Mouse (Mus musculus): ENCODE measurements around the gene App. TPM values are rescaled to one million over a fixed set of nuclear protein-coding genes. Genes with fewer than 3 reads are reported as not detected.

App gene
- total RNA-seq, 4 experiments from 2014 or later = 121 to 133 (median 126) TPM

DNA sequence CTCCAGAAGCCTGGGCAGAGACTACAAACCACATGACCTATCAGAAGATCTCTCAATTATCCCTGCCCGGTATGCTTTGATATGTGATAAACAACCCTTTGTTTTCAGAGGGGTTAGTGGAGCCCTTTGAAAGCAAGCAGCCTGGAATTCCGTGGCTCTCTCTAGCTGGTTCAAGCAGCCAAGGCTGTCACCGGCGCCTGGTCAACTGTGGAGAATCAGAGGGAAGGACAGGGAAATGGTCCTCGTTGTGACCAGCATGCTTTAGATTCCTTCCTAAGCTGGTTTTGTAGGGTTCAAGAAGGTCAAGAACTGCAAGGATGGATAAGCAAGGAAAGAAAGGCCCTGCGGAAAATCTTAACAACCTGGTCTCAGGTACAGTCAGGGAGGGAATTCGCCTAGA, 21.9 kb downstream of the App start:
- no peak for DNase-seq (ENCODE audit: low spot score)

DNA sequence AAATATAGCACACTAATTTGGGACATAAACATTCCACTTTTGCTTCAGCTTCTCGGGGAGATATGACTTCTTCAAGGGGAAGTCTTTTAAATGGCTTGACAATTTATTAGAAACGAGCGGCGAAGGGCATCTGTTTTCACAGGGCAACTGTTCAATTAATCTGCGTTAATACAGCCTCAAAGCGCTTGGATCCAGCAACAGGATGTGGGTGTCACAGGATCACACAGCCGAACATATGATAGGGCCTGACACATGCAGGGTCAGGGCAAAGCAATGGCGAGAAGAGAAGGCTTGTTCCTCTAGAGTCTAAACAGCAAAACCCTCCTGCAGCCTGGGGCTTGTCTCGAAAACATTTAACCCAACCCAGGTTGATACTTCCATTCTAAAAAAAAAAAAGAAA, 22.7 kb downstream of the App start:
- DNase-seq (ENCODE audit: low spot score) = no peak

GRCm38 (mm10) chr16:85149509-85149871, 24.1 kb downstream of the App start:
- no peak for DNase-seq (ENCODE audit: low spot score)

- peak; percentile 87 for DNase-seq (ENCODE audit: low spot score)
These were observed 24.7 kb downstream of the App start for GRCm38 (mm10) chr16:85148615-85149508.

DNA sequence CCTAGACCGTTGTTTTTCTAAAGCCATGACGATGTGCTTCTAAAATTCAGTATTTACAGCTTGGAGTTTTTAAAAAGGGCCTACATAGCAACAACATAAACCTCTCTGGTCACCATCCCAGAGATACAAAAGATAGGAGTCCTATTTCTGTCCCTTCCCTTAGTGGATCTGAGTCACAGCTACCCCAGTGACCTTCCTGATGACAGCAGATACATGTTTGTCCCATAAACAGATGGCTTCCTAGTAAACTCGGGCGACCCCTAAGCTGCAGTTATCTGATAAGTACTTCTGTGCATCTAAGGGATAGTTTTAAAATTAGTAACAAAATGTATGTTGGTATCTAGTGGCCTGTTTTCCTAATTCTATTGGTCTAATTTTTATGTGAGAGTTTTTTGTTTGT, 26.1 kb downstream of the App start:
- no peak for DNase-seq (ENCODE audit: low spot score)

DNA sequence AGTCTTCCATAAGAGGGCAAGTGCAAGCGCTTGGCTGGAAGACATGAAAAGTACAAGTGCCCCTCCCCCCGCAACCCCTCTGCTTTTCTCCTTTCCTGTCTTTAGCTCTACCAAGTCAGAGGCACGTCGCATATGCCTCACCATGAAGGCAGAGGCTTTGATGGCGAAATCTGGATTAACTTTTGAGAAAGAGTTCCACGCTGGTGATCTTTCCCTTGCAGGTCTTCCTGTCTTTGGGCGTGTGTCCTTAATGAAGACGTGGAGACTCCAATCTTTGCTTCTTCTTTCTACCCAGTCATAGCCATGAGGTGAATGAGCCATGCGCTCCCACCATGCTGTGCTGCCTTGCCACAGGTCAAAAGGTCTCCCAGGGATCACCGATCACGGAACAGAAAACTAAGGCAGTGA, 27.8 kb downstream of the App start:
- no peak for DNase-seq (ENCODE audit: low spot score)

DNA sequence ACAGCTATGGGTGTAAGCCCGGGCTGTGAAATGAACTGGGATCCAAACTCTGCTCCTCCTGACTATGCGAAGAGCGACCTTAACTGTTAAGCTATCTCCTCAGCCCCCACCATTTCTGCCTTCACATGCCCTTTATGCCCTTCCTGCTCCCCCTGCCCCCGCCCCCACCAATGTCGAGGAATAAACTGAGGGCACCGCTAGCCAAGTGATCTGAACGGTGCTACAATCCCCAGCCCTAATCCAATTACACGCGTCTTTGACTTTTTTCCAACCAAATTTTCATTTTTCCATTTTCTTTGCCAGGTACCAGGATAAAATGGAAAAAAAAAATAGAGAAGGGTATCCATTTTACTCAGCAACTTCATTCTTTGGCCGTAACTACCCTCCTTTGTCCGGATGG, 28.2 kb downstream of the App start:
- DNase-seq (ENCODE audit: low spot score) = no peak

DNA sequence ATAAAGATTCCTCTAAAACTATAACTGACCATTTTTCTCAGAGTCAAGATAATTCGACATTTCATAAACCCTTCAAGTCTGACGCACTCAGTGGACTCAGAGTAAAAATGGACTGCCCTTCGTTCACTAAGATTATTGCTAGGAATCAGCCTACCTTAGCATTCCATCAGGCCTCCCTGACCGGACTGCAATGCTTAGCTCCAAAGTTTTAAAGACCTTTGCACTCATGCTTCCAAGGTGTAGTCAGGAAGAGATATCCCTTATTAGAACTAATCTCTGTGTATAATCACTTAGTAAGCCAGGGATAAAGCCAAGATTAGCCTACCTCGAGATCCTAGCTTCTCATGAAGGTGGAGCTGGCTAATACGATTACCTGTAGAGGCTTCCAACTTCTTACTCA, 29.2 kb downstream of the App start:
- DNase-seq (ENCODE audit: low spot score) = no peak

DNA sequence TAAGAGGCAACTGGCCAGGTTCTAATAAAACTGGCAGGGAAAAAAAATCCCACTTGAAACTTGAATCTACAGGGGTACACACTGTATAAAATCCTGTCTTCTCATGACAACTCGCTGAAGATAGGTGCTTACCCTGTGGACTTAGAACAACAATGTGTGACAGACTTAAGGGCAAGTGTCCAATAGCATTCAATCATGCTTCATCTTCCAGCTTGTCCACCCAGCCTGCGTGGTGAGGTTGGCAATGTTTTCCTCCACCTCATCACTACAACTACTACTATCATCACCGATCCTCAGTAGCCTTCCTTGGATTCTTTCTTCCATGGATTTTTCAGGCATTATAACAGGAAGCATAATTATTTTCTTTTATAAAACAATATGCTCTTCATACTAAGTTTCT, 29.7 kb downstream of the App start:
- DNase-seq (ENCODE audit: low spot score) = no peak

- DNase-seq (ENCODE audit: low spot score) = no peak
These were observed 30.4 kb downstream of the App start for GRCm38 (mm10) chr16:85143188-85143587.

DNA sequence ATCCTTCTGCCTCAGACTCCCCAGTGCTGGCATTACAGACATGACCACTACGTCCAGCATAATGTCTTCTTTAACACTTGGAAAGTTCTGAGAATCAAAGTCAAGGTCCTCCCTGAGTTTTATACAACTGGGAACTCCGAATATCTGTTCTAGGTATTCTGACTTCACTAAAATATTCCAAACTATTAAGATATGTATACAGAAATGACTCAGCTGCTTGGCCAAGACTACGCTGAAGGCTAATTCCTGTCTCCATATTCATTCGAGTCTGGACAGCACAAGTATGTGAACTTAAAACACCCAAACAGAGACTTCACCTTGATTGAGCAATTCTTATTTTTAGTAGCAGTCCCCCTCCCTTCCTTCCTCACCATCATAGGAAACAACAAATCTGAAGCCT, 32.2 kb downstream of the App start:
- no peak for DNase-seq (ENCODE audit: low spot score)

DNA sequence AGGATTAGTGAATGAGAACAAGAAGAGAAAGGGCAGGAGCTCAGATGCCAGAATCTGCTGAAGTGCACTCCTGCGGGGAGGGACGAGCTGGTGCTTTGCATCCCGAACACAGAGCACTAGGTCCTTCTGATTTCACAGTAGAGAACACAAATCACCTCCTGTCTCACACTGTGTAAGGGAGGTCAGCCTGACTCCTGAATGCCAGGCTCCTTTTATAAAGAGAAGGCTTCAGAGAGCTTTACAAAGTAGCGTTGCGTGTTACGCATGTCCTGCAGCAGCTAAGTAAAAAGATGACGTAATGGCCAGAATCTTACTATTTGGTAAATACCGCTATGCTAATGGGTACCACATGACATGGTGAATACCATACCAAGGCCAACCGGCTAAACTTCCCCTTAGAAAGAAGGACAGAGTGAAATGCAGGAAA, 34.4 kb downstream of the App start:
- no peak for DNase-seq (ENCODE audit: low spot score)

- DNase-seq (ENCODE audit: low spot score) = no peak
These were observed 36.2 kb downstream of the App start for GRCm38 (mm10) chr16:85137348-85137747.

- DNase-seq (ENCODE audit: low spot score) = no peak
These were observed 37.5 kb downstream of the App start for GRCm38 (mm10) chr16:85136046-85136445.

GRCm38 (mm10) chr16:85133468-85133881, 40.1 kb downstream of the App start:
- DNase-seq (ENCODE audit: low spot score) = peak; percentile 89

- DNase-seq (ENCODE audit: low spot score) = no peak
These were observed 40.5 kb downstream of the App start for GRCm38 (mm10) chr16:85133057-85133456.

GRCm38 (mm10) chr16:85132182-85132581, 41.4 kb downstream of the App start:
- no peak for DNase-seq (ENCODE audit: low spot score)

- DNase-seq (ENCODE audit: low spot score) = no peak
These were observed 42.6 kb downstream of the App start for GRCm38 (mm10) chr16:85130861-85131556.

DNA sequence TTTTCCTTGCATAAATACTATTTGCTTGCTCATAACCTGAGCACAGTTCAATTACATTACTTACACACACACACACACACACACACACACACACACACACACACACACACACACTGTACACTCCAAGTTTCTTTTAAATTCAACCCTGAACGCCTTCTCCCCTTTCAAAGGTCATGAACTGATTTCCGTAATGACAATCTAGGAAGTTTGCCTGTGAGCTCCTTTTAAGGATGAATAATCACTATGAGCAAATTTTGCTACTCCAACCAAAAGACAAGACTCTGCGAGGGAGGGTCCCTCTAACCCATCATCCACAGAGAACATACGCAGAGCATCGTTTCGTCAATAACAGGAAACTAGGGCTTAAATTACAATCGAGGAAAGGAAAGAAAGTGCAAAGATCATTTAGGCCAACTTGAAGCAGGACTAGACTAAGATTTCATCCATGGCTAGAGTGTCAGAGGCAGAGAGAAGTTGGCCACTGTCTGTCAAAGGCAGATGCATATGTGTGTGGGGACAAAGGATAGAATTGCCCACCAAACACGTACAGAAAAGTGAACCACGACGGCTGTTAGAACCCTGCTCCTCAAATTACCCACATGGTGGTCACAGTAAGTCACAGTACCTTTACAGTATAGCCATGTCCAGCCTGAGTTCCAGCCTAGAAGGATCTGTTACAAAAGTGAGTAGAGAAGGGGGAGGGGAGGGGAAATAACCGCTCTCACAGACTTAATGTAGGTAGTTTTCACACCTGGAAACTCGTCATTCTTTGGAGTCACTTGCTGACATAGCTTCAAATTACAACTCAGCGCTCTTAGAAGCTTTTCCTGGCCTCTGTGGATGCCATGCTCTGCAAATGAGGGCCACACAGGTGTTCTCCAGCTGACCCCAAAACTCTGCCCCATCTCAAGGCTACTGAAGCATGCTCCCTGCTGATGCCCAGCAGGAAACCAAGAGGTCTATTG, 44.6 kb downstream of the App start:
- no peak for DNase-seq (ENCODE audit: low spot score)

GRCm38 (mm10) chr16:85128347-85128664, 45.3 kb downstream of the App start:
- DNase-seq (ENCODE audit: low spot score) = no peak

GRCm38 (mm10) chr16:85127661-85128346, 45.8 kb downstream of the App start:
- no peak for DNase-seq (ENCODE audit: low spot score)
